Mouse (Mus musculus): ENCODE results near the gene Ube2j1. TPM values are rescaled to one million over a fixed set of nuclear protein-coding genes. Genes with fewer than 3 reads are reported as not detected.
"Not testable (repeated sequence)": the region's sequence is repeated elsewhere in the genome, so short reads cannot be mapped to it uniquely, and the experiment has no call there.

The Ube2j1 gene
- polyA plus RNA-seq, 2 experiments, result 13.3 to 35.9 TPM

- no peak overlapping the region for H3K4me3 ChIP-seq (ENCODE audit: insufficient read depth in 1 of 2, low read depth in 2 of 2, low read length in 2 of 2)
- no peak overlapping the region for H3K9ac ChIP-seq (replicated peaks)
- ATAC-seq (ENCODE audit: insufficient read depth) (no peak), DNase-seq (ENCODE audit: low read depth in 3 of 3, low spot score in 3 of 3) (no peak)
- TF ChIP-seq EP300 (IDR thresholded peaks at IDR 0.05; ENCODE audit: low read depth) (no peak), CTCF (IDR thresholded peaks at IDR 0.05; ENCODE audit: low read depth) (no peak)
- 71% methylated on average over 8 of the region's 8 CpGs for WGBS (ENCODE audit: insufficient replicate concordance)
- peaks cover 0 to 3% of the 10 kb centered on the region in 2 experiments; a peak in 2 of 4 replicates for H3K4me1 ChIP-seq (replicated peaks; ENCODE audit: control insufficient read depth in 2 of 2, insufficient read depth in 2 of 2, low read length in 1 of 2)
- H3K4me2 ChIP-seq (ENCODE audit: low read depth), result no peak overlapping the region
- H3K27me3 ChIP-seq (ENCODE audit: control insufficient read depth, insufficient read depth, low read length), result no peaks in the 10 kb centered on the region
- H3K9me3 ChIP-seq (ENCODE audit: control insufficient read depth, low read length), result no peaks in the 10 kb centered on the region
- H3K27ac ChIP-seq, result no peak overlapping the region
- H3K36me3 ChIP-seq (replicated peaks; ENCODE audit: control insufficient read depth, insufficient read depth, low read depth), result no peaks in the 10 kb centered on the region
These were observed 32.2 kb upstream of the Ube2j1 start for GRCm38 (mm10) chr4:32998996-32999395.

DNA sequence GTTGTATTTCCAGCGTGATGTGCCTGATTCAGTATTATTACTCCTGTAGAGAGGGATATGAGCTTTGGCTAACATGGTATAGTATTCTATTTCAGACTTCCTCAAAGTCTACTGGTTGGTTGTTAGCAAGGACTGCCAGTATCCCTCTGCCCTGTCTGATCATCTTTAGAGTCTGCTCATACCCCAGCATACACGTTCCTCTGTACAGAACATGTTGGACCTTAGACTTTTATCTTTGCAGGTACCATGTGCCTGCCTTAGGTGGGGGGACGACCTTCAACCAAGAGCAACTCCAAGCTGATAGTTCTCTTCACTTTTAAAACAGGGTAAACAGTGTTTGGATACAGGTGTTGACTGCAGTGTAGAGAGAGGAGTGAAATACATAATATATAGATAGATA lies 29.1 kb upstream of the Ube2j1 start:
- WGBS (ENCODE audit: insufficient replicate concordance), result 46% methylated on average over 3 of the region's 3 CpGs

DNA sequence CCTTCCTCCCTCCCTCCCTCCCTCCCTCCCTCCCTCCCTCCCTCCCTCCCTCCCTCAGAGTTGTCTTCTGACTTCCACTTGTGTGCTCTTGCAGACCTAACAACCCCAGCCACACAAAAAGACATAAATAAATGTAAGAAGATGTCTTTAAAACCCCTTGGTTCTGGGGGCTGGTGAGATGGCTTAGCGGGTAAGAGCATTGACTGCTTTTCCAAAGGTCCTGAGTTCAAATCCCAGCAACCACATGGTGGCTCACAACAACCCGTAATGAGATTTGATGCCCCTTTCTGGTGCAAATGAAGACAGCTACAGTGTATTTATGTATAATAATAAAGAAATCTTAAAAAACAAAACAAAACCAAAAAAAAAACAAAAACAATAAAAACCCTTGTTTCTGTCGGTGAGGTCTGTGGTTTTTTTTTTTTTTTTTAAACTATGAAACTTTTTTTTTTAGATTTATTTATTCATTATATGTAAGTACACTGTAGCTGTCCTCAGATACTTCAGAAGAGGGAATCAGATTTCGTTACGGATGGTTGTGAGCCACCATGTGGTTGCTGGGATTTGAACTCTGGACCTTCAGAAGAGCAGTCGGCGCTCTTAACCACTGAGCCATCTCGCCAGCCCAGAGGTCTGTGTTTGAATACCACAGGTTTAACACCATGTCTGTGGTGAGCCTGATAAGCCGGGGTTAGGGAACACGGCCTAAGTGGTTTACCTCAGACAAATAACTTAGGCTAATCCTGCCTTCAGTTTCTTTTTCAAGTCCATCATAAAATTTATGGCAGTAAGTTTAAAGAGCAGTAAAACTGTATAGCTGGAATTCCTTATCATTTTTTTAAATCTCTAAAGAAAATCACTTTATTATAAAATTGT lies 25.4 kb upstream of the Ube2j1 start:
- ATAC-seq (ENCODE audit: insufficient read depth), result peak; percentile 57; the same call in 1 of the 2 replicates
- 53% methylated on average over 10 of the region's 10 CpGs for WGBS (ENCODE audit: insufficient replicate concordance)

More for the DNA sequence above, 29.1 kb upstream of the Ube2j1 start:
- no peaks in the 10 kb centered on the region for H3K27me3 ChIP-seq (ENCODE audit: control insufficient read depth, insufficient read depth, low read length)
- no peaks in the 10 kb centered on the region for H3K36me3 ChIP-seq (replicated peaks; ENCODE audit: control insufficient read depth, insufficient read depth, low read depth)
- DNase-seq (ENCODE audit: low read depth in 3 of 3, low spot score in 3 of 3), result no peak
- H3K4me1 ChIP-seq (replicated peaks; ENCODE audit: control insufficient read depth in 2 of 2, insufficient read depth in 2 of 2, low read length in 1 of 2), result no peaks in the 10 kb centered on the region
- ATAC-seq (ENCODE audit: insufficient read depth), result no peak
- H3K9ac ChIP-seq (replicated peaks), result no peak overlapping the region
- no peak overlapping the region for H3K4me2 ChIP-seq (ENCODE audit: low read depth)
- TF ChIP-seq CTCF (IDR thresholded peaks at IDR 0.05; ENCODE audit: low read depth) (no peak), EP300 (IDR thresholded peaks at IDR 0.05; ENCODE audit: low read depth) (no peak)
- H3K9me3 ChIP-seq (ENCODE audit: control insufficient read depth, low read length), result no peaks in the 10 kb centered on the region
- no peak overlapping the region for H3K27ac ChIP-seq
- no peak overlapping the region for H3K4me3 ChIP-seq (ENCODE audit: insufficient read depth in 1 of 2, low read depth in 2 of 2, low read length in 2 of 2)

DNA sequence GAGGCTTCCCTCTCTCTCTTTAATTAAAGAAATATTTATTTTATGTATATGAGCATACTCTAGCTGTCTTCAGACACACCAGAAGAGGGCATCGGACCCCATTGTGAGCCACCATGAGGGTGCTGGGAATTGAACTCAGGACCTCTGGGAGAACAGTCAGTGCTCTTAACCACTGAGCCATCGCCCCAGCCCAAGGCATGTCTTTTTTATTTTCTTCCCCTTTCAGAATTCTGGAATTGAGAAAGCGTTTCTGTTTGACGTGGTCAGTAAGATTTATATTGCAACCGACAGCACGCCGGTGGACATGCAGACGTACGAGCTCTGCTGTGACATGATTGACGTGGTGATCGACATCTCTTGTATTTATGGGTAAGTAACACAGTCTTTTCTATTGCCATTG lies 24.4 kb upstream of the Ube2j1 start:
- ATAC-seq (ENCODE audit: insufficient read depth) (no peak), DNase-seq (ENCODE audit: low read depth in 3 of 3, low spot score in 3 of 3) (no peak)
- H3K27ac ChIP-seq, result no peak overlapping the region
- TF ChIP-seq CTCF (IDR thresholded peaks at IDR 0.05; ENCODE audit: low read depth), result no peak
- TF ChIP-seq EP300 (IDR thresholded peaks at IDR 0.05; ENCODE audit: low read depth), result no peak
- H3K4me1 ChIP-seq (replicated peaks; ENCODE audit: control insufficient read depth in 2 of 2, insufficient read depth in 2 of 2, low read length in 1 of 2), result no peaks in the 10 kb centered on the region; a peak in 1 of 4 replicates
- no peaks in the 10 kb centered on the region for H3K27me3 ChIP-seq (ENCODE audit: control insufficient read depth, insufficient read depth, low read length)
- no peak overlapping the region for H3K4me3 ChIP-seq (ENCODE audit: insufficient read depth in 1 of 2, low read depth in 2 of 2, low read length in 2 of 2)
- WGBS (ENCODE audit: insufficient replicate concordance), result 74% methylated on average over 11 of the region's 11 CpGs
- H3K9ac ChIP-seq (replicated peaks), result no peak overlapping the region
- no peaks in the 10 kb centered on the region for H3K9me3 ChIP-seq (ENCODE audit: control insufficient read depth, low read length)
- no peak overlapping the region for H3K4me2 ChIP-seq (ENCODE audit: low read depth)
- H3K36me3 ChIP-seq (replicated peaks; ENCODE audit: control insufficient read depth, insufficient read depth, low read depth), result no peaks in the 10 kb centered on the region

More for the DNA sequence above, 25.4 kb upstream of the Ube2j1 start:
- H3K4me3 ChIP-seq (ENCODE audit: insufficient read depth in 1 of 2, low read depth in 2 of 2, low read length in 2 of 2); H3K36me3 ChIP-seq (replicated peaks; ENCODE audit: control insufficient read depth, insufficient read depth, low read depth); H3K27ac ChIP-seq; H3K9me3 ChIP-seq (ENCODE audit: control insufficient read depth, low read length); H3K9ac ChIP-seq (replicated peaks); H3K27me3 ChIP-seq (ENCODE audit: control insufficient read depth, insufficient read depth, low read length); H3K4me2 ChIP-seq (ENCODE audit: low read depth); DNase-seq (ENCODE audit: low read depth in 3 of 3, low spot score in 3 of 3); H3K4me1 ChIP-seq (replicated peaks; ENCODE audit: control insufficient read depth in 2 of 2, insufficient read depth in 2 of 2, low read length in 1 of 2): not testable (repeated sequence)

DNA sequence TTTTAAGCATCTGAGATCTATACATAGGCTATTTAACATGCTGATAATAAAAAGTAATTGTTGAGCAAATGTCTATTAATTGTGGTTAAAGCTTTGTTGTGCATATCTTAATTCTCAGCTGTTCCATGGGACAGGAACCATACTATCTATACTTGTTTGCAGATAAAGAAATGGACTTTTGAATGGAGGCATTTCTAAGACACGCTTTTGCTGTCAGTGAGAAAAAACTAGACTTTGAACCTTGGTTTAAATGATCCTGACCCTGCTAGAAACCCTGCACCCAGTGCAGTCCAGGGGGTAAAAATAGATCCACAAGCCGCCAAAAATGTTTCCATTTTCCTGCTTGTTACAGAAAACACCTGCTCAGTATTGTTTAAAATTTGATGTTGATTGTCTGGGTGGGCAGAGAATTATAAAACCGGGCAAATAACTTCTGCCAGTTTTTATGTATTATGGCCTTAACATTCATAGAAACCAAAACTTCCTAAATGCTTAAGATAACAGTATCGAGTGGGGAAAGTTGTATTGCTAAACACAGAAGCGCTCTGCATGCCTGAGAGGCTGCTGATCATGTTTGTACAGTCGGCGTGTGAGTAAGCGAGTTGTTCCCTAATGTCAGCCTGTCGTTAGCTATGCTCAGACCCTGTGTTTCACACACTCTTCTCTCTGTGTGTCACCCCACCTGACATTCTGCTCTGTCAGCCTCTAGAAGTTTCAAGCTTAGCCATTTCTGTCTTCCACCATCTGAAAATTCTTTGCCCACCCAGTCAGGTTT lies 23.6 kb upstream of the Ube2j1 start:
- Histone ChIP-seq H3K4me2 (ENCODE audit: low read depth) (no peak overlapping the region), H3K4me1 (replicated peaks; ENCODE audit: control insufficient read depth in 2 of 2, insufficient read depth in 2 of 2, low read length in 1 of 2) (no peaks in the 10 kb centered on the region; a peak in 1 of 4 replicates), H3K9ac (replicated peaks) (no peak overlapping the region), H3K27me3 (ENCODE audit: control insufficient read depth, insufficient read depth, low read length) (no peaks in the 10 kb centered on the region), H3K36me3 (replicated peaks; ENCODE audit: control insufficient read depth, insufficient read depth, low read depth) (no peaks in the 10 kb centered on the region), H3K4me3 (ENCODE audit: insufficient read depth in 1 of 2, low read depth in 2 of 2, low read length in 2 of 2) (no peak overlapping the region), H3K9me3 (ENCODE audit: control insufficient read depth, low read length) (no peaks in the 10 kb centered on the region), H3K27ac (no peak overlapping the region)
- ATAC-seq (ENCODE audit: insufficient read depth) (no peak), DNase-seq (ENCODE audit: low read depth in 3 of 3, low spot score in 3 of 3) (no peak)
- 53% methylated on average over 9 of the region's 9 CpGs for WGBS (ENCODE audit: insufficient replicate concordance)
- TF ChIP-seq CTCF (IDR thresholded peaks at IDR 0.05; ENCODE audit: low read depth) (no peak), EP300 (IDR thresholded peaks at IDR 0.05; ENCODE audit: low read depth) (no peak)
